Mouse (Mus musculus): Measurements from ENCODE around the gene Pde4c.

GRCm38 (mm10) chr8:70726721-70727120 is 3.2 kb downstream of the Pde4c start:
- TF ChIP-seq POLR2A (IDR thresholded peaks at IDR 0.05; ENCODE audit: low read depth, low read length) (no peak), CTCF (IDR thresholded peaks at IDR 0.05; ENCODE audit: extremely low read depth, insufficient read length, insufficient replicate concordance, low read depth, low read length) (no peak)
